Mouse (Mus musculus) testis, adult 2 months (tissue): ENCODE data around the gene Fbxl21. TPM values are rescaled to one million over a fixed set of nuclear protein-coding genes. Genes with fewer than 3 reads are reported as not detected.

Source experiments
- H3K27ac ChIP-seq: fragments of 200-500 bp; 2 replicates; pipeline ENCODE4 v1.5.1; 2012; ENCODE audit warnings: low read depth, low read length; ENCODE audit not compliant: control insufficient read depth, insufficient read depth
- H3K27me3 ChIP-seq: fragments of 200-500 bp; 2 replicates; pipeline ENCODE4 v1.6.1; 2012; ENCODE audit warnings: mild to moderate bottlenecking, low read length, moderate library complexity; ENCODE audit not compliant: control insufficient read depth, insufficient read depth
- H3K36me3 ChIP-seq: fragments of 200-500 bp; 2 replicates; pipeline ENCODE4 v1.6.1; 2012; ENCODE audit warnings: mild to moderate bottlenecking, low read length; ENCODE audit not compliant: control insufficient read depth, insufficient read depth
- H3K4me1 ChIP-seq: fragments of 200-500 bp; 2 replicates; pipeline ENCODE4 v1.6.1; 2012; ENCODE audit warnings: low read length; ENCODE audit not compliant: control insufficient read depth, insufficient read depth
- H3K4me3 ChIP-seq: fragments of 200-500 bp; 2 replicates; pipeline ENCODE4 v1.5.1; 2012; ENCODE audit warnings: low read depth, mild to moderate bottlenecking, low read length, moderate library complexity, mixed read lengths; ENCODE audit not compliant: control insufficient read depth
- CTCF ChIP-seq: fragments of 200-500 bp; IDR thresholded peaks from 2 replicates; pipeline ENCODE4 v1.5.1; 2012; ENCODE audit warnings: low read depth, mild to moderate bottlenecking, inconsistent platforms, low read length, moderate library complexity; ENCODE audit not compliant: control insufficient read depth, insufficient read depth, insufficient replicate concordance
- POLR2A ChIP-seq: fragments of 200-500 bp; IDR thresholded peaks from 2 replicates; pipeline ENCODE4 v1.6.1; 2012; ENCODE audit warnings: low read depth, mild to moderate bottlenecking, inconsistent platforms, low read length, moderate library complexity; ENCODE audit not compliant: control insufficient read depth
- polyA plus RNA-seq: library from polyadenylated mRNA; depleted of rRNA; stranded (reverse); fragments of >200 nt; gene quantifications from 2 replicates; pipeline ENCODE4 v1.2.3, GENCODE M21; 2012

Fbxl21 gene
- polyA plus RNA-seq, 1 experiment = 0.64 TPM

GRCm38 (mm10) chr13:56551661-56552060 lies 29.4 kb downstream of the Fbxl21 start:
- TF ChIP-seq POLR2A = no peak
- H3K4me3 ChIP-seq = no peak overlapping the region
- H3K27me3 ChIP-seq = no peaks in the 10 kb centered on the region
- no peaks in the 10 kb centered on the region for H3K4me1 ChIP-seq
- H3K36me3 ChIP-seq = no peaks in the 10 kb centered on the region
- no peak overlapping the region for H3K27ac ChIP-seq

GRCm38 (mm10) chr13:56553923-56554322 lies 31.7 kb downstream of the Fbxl21 start:
- Histone ChIP-seq H3K27ac (no peak overlapping the region), H3K4me3 (no peak overlapping the region), H3K4me1 (no peaks in the 10 kb centered on the region), H3K36me3 (no peaks in the 10 kb centered on the region), H3K27me3 (no peaks in the 10 kb centered on the region)
- TF ChIP-seq CTCF (no peak), POLR2A (no peak)

GRCm38 (mm10) chr13:56554409-56554808 lies 32.1 kb downstream of the Fbxl21 start:
- Histone ChIP-seq H3K4me1 (no peaks in the 10 kb centered on the region), H3K27ac (no peak overlapping the region), H3K27me3 (no peaks in the 10 kb centered on the region), H3K4me3 (no peak overlapping the region), H3K36me3 (no peaks in the 10 kb centered on the region)
- no peak for TF ChIP-seq POLR2A
- no peak for TF ChIP-seq CTCF

DNA sequence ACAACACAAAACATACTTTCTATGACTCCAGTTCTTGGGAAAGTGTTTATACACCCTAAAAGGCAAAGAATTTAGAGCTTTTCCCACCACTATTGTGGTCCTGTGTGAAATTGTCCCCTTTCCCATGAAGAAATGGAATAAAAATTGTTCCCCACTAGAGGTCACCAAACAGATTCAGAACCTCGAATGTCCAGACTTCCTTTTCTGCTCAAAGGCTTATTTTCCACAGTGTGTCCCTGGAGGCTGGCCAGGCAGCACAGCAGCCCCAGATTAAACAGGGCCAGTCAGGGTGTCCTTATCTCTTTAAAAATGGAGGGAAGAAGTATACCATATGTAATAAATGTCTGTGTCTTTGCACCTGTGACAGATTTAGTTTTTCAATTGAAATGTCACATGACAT lies 33.7 kb downstream of the Fbxl21 start:
- TF ChIP-seq CTCF = no peak
- no peak for TF ChIP-seq POLR2A
- no peak overlapping the region for H3K4me3 ChIP-seq
- H3K4me1 ChIP-seq = no peaks in the 10 kb centered on the region
- no peaks in the 10 kb centered on the region for H3K36me3 ChIP-seq
- no peaks in the 10 kb centered on the region for H3K27me3 ChIP-seq
- no peak overlapping the region for H3K27ac ChIP-seq

- Histone ChIP-seq H3K36me3 (no peaks in the 10 kb centered on the region), H3K27me3 (no peaks in the 10 kb centered on the region), H3K4me3 (no peak overlapping the region), H3K4me1 (no peaks in the 10 kb centered on the region), H3K27ac (no peak overlapping the region)
- TF ChIP-seq POLR2A (no peak), CTCF (no peak)
These were observed 34.4 kb downstream of the Fbxl21 start for GRCm38 (mm10) chr13:56556701-56557100.

- Histone ChIP-seq H3K36me3 (no peaks in the 10 kb centered on the region), H3K27ac (no peak overlapping the region), H3K27me3 (no peaks in the 10 kb centered on the region), H3K4me3 (no peak overlapping the region), H3K4me1 (no peaks in the 10 kb centered on the region)
- no peak for TF ChIP-seq CTCF
These were observed 36.5 kb downstream of the Fbxl21 start for GRCm38 (mm10) chr13:56558811-56559210.

DNA sequence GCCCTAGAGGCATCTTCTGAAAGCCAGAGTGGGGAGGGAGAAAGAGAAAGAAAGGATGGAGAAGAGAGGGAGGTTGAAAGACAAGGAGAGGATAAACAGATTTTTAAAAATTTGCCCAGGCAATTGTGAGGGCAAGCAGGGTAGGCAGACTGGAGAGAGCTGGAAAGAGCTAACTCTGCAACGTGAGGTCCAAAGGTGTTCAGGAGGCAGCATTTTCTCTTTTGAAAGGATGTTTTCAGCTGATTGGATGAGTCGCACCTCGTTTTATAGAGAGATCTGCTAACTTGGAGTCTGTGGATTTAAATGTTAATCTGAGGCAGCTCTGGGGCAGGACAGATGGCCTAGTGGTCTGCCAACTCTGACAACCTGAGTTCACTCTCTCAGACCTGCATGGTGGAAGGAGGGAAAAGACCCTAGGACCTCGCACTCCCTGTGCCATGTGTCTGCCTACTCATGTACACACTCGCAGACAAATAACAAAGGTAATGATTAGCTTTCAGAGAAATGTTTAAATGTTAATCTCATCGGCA lies 37.6 kb downstream of the Fbxl21 start:
- Histone ChIP-seq H3K36me3 (no peaks in the 10 kb centered on the region), H3K4me1 (no peaks in the 10 kb centered on the region), H3K27ac (no peak overlapping the region), H3K4me3 (no peak overlapping the region), H3K27me3 (no peaks in the 10 kb centered on the region)
- TF ChIP-seq CTCF = no peak
- TF ChIP-seq POLR2A = no peak

DNA sequence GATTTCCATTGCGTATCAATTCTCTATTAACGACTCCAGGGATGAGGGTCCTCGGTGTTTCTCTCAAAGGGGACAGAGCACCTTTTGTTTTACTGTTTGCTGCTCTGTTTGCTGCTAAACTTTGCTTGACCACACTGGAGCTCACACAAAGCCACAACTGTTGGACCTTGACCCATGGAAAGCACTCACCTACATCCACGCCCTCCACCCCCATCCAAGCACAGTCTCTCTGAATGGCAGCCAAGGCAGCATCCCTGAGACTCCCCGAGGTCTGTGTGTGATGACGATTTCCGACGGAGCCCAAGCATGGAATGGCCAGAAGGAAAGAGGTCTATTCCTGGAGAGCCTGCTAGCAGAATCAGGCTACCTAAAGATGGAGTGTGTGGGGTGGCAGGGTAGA lies 38.9 kb downstream of the Fbxl21 start:
- H3K4me1 ChIP-seq = no peaks in the 10 kb centered on the region
- no peaks in the 10 kb centered on the region for H3K36me3 ChIP-seq
- H3K27me3 ChIP-seq = no peaks in the 10 kb centered on the region
- no peak overlapping the region for H3K27ac ChIP-seq
- no peak overlapping the region for H3K4me3 ChIP-seq
- no peak for TF ChIP-seq POLR2A
- TF ChIP-seq CTCF = no peak
